Mouse (Mus musculus): ENCODE results near the gene Stn1.

Gene Stn1

DNA sequence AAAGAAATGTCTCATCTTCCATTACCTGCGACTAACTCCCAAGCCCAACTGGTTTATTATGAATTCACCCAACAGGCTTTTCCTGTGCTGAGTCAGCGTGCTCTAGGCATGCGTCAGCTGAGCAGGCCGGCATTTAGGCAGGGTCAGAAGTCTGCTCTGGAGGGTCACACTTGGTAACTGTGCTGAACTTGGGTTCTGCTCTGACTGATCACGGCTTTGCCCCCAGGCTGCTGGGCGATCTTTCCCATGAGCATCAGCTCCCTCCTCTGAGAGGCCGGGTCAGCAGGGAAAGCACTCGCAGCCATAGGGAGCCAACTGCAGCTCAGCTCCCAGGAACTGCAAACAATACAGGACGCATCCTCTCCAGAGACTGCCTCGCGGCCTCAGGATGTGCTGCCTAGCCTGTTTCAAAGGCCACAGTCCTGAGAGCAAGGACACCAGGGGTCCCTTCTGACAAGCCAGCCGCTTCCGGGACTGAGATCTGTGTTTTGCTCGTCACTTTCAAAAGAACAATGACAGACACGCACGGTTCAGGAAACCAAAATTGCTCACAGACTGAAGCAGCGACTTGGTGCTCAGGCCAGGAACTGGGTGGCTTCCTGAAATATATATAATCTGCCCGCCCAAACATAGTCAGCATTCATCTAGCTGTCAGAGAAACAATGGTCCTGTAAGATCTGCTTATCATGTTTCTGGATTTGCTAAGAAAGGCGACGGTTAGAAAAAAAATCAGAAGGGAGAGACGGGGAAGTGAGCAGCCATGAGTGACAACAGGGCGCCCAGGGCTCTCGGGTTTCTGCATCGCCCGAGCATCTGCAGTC is 26.6 kb downstream of the Stn1 start:
- DNase-seq (ENCODE audit: low read depth, low spot score) = no peak

DNA sequence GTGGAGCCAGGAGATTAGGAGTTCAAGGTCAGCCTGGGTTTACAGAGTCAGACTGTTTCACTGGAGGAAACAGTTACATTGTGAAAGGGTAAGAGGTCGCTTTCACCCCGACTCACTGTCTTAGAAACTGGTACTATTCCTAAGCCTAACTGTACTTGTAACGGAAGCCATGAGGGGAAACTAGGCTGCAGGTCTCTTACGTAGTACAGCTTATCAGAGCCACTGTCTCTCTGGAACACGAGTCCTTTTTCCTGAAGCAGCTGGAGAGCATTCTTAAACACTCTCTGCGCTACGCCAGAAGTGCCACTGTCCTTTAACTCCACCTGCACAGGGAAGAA is 27.2 kb downstream of the Stn1 start:
- DNase-seq (ENCODE audit: low read depth, low spot score) = no peak

DNA sequence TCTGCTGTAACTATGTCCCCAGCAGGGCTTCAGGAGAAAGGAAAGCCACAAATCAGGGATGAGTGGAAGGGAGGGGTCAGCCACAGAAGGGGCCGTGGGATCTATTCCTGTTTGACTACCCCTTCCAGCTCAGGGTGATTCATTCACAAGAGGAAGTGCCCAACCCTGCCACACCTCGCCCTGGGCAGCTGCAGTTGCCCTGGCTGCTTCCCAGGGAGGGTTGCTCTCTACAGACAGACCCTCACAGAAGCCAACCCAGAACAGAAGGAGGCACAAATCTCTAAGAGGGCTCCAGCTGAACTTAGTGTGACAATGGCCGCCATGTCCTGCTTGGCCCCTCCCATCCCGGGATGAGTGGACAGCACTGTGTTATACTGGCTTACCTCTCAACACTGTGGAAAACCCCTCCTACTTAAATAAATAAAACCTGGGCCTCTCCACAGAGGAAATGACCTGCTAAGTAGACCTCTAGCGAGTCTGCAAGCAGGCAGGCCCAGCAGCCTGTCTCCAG is 28.5 kb downstream of the Stn1 start:
- no peak for DNase-seq (ENCODE audit: low read depth, low spot score)

DNA sequence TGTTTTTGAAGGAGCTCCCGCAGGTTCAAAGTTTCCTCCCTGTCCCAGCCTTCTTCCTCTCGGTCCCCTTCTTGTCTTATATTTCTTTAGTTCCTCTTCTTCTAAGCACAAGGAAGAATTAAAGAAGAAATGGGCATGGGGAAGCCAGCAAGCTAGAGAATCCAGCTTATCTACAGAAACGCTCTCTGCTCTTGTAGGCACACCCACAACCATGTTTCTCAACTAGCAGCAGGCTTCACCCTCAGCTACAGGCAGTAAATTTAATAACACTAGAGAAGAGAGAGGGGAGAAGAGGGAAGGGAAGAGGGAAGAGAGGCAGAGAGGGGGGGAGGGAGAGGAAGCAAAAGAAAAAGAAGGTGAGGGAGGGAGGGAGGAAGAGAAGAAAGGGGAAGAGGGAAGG is 29.1 kb downstream of the Stn1 start:
- no peak for DNase-seq (ENCODE audit: low read depth, low spot score)

DNA sequence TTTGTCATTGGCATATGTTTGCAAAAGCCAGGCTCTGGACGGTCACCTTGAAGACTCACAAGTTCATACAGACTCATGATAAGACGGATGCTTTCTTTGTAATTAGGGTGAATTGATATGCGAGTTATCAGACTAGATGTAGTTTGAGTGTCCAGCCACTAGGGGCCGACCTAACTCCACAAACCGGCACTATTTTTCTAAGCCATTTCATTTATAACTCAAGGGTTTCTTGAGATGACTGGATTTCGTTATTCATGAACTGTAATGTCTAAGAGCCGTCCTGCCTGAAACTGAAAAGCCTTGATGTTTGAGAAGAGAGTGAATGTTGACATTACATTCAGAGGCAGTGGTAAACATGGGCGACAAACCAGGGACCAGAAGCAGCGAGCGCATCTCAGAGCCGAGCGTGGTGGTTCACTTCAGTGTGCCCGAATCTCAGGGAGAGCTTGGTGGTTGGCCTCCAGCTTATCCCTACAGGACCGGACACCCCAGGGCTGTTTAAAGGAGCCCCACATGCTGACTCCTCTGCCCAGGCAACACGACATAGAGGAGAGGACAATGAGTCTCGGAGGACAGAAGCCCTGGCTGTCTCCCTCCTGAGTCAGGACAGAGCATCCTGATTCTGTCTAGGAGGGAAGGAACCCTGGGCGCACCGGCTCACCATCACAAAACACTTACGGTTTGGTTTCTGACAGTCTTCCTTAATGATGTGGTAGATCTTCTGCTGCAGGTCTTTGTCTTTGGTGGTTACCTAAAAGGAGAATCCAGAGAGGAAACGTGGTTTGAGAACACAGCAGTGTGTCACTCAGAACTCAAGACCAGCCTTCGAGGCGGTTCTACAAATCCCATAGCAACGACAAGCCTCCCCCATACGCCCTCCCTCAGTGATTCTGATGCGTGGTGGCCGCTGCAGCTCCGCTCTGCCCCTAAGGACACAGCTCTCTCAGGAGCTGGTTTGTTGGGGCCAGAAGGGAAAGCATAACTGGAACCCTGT is 29.9 kb downstream of the Stn1 start:
- DNase-seq (ENCODE audit: low read depth, low spot score) = peak; percentile 55

DNA sequence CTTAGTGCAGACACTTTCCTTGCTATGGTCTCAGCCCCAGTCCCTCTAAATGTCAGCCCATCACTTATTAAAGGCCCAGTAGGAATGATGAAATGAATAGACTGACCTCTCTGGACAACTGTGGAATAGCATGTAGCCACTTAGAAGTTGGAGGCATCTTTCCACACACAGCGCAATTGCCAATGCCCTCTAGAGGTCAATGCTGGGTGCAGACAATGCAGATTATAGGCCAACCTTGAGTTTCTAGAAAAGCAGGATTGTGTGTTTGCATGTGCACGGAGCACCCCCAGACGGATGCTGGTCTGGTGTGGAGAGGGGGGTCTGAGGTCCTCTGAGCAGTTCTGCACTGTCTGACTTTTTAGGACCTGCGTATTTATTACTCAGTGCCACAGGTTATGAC is 33.7 kb downstream of the Stn1 start:
- peak; percentile 71 for DNase-seq (ENCODE audit: low read depth, low spot score)

DNA sequence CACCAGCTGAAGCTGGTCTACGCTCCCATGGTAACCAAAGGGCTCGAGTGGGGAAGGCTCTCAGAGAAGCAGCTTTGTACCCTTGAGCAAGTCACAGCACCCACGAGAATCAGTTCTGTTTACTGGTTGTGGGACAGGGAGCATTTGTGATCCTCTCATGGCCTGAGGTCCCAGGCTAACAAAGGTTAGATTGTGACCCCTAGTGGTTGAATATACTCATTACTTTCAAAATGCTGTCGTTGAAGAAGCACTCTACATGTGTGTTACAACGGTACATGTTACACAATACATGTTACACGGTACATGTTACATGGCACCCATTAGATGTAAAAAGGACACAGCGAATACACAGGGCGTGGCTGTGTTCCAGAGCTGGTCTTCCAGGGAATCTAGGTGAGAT is 34.7 kb downstream of the Stn1 start:
- DNase-seq (ENCODE audit: low read depth, low spot score) = peak; percentile 55

DNA sequence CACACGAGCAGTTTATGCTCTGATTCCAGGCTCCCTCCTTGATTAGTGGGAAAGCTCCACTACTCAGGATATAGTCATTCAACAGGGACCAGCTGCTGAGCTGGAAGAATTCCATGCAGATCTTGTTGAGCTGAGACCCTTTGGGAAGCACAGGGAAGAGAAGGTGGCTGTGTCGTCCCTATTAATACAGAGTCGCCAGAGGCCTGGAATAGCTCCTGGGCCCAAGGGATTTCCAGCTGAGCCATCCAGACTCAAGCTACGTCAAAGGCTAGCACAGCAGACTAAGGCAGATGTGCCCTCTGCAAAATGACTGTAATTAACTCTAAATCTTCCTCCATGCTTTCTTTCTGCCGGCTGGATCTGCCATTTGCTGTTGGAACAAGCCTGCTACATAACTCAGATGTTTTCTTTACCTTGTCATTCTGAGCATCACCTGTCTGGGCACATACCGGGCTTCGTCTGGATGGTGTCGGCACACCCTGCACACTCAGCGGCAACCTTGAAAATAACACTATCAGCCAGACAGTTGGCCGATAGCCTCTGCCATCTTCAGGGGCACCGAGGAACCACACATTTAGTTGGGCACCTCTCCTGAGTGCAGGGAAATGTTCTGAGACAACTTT is 36.8 kb downstream of the Stn1 start:
- DNase-seq (ENCODE audit: low read depth, low spot score) = no peak

DNA sequence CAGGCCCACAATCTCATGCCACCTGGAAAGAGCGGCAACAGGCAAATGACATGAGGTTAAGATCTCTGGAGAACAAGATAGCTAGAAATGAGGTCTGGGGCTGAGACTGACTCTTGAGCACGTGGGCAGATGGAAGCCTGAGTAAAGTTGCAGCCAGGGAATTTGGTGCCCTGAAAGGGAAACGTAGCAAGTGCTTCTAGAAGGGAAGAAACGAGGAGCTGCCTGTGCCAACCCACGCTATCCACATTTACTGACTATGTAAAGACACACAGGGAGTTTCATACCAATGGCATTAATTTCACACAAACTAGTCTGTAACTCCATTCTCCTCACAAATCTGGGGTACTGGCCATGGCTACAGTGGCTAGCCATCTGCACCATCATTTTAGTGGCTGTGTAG is 37.5 kb downstream of the Stn1 start:
- no peak for DNase-seq (ENCODE audit: low read depth, low spot score)

DNA sequence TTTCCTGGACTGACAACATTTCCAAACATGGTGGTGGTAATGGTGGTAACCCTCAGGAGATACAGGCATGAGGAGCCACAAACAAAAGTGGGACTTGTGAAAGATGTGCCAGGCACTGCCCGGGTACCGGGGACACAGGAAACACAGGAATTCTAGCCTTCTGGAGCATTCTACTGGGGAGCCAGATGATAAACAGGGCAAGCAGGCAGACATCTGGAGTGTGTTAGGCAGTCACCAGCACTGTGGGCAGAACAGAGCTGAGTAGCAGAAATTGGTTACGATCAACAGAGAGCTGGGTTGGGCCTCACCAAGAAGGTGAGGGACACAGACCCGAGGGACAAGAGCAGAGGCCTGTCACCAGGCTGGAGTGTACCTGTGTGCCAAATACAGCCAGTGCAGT is 38.4 kb downstream of the Stn1 start:
- no peak for DNase-seq (ENCODE audit: low read depth, low spot score)

DNA sequence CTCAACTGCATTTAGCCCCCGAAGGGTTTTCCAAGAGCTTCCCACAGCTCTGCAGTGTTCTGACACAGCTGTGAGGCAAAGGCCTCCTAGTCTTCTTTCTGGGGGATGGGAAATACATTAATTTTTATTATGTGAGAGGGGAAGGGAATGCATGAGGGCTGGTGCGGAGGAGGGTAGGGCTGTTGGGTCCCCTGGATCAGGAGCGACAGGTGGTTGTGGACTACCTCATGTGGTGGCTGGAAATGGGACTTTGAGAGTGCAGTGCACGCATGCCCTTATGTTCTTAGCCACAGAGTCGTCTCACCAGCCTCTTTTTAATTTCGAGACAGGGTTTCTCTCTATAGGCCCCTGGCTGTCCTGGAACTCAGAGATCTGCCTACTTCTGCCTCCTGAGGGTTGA is 39.6 kb downstream of the Stn1 start:
- no peak for DNase-seq (ENCODE audit: low read depth, low spot score)

DNA sequence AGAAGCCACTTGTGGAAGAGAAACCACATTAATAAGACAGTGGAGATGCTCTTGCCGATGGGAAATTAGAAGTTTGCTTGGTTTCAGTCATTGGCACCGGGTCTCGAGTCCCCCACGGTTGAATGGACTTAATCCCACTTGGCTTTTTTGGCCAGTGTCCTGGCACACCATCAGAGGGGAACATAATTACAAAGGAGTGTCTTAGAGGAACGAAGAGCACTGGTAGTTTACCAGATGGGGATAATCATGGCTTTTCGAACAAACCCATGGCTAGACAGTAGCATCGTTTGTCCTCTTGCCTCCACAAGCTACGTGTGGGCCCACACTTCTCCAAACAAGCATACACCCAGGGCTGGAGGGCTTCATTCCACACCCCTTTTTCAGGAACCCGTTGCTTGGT is 40.0 kb downstream of the Stn1 start:
- no peak for DNase-seq (ENCODE audit: low read depth, low spot score)

DNA sequence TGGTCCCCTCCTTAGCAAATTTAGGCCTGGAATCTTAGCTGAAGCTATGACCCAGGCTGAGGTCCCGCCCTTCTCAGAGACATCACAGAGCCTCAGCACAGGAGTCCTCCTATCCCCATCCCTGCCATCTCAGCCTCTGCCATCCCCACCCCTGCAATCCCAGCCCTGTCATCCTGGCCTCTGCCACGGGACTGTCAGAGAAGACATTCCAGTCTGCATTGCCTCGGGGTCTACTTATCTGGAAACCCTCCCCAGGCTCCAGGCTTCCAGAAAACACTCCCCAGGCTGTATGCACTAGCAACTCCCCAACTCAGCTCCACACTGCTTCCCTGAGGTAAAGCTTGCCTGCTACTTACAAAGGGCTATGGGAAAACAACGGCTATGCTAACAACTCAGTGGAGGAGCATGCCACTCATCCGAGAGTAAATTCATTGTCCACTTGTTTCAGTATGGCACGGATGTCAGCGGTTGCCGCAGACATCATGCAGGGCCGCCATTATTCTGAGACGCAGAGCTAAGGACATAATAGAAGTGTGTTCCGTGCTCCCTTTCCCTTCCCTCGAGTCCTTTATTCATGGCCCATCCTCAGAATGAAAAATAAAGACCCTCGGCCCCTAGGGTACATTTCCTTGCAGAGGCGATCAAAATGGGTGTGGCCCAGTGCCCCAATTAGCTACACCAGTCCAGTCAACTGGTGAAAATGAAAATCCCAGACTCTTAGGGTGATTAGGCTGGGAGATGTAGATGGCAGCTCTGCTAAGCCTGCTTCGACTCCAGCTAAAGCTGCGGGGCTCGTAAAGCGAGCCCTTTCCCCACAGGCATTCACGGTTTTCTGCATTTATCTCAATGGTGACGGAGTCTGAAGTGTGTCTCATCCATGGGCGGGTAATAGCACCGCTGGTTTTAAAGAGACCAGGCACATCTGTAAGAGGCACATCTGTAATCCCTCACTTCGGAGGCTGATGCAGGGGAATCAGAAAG is 44.0 kb downstream of the Stn1 start:
- peak; percentile 51 for DNase-seq (ENCODE audit: low read depth, low spot score)

DNA sequence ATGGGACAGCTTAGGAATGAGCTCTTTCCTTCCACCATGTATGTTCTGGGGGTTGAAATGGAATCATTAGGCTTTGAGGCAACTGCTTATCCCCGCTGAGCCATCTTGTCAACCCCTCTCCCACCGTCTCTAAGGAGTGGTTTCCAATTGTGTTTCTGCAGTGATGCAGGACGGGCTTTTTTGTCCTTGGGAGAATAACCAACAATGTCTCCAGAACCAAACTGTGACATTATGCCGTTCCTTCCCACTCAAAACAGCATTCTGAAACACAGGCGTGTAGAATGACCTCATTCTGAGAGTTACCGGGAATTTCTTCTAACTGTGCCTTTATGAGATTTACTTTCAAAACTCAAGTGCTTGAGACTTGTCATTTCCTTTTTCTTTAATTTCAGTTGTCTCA is 44.9 kb downstream of the Stn1 start:
- no peak for DNase-seq (ENCODE audit: low read depth, low spot score)

DNA sequence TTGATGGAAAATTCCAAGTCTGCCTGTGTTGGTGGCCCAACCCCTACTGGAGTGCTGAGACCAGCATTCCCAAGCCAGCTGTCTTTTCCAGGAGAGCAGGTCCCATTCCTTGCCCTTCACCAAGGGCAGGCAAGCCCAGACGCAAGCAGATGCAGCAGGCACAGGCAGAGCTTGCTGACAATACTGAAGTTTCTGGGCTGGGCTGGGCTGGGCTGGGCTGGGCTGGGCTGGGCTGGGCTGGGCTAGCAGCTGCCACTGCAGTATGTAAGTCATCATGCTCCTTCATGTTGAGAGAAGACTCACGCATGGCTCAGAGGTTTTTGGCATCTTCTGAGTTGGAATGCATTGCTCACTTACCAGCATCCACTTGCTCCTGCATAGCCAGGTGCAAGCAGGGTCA is 45.5 kb downstream of the Stn1 start:
- DNase-seq (ENCODE audit: low read depth, low spot score) = no peak

DNA sequence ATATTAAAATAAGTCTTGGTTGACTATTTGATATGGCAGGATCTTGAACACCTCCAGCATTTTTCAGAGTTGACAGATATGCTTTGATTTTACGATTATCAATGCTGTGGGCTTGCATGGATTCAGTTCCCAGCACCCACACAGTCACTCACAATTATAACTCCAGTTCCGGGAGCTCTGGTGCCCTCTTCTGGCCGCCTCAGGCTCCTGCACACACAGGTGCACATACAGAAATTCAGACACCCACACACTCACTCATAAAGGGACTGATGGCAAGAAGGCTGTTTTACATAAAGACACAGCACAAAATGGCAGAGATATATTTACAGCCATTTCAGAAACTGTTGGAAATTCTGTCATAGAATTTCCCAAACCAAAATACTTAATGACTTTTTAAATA is 48.1 kb downstream of the Stn1 start:
- DNase-seq (ENCODE audit: low read depth, low spot score) = no peak

DNA sequence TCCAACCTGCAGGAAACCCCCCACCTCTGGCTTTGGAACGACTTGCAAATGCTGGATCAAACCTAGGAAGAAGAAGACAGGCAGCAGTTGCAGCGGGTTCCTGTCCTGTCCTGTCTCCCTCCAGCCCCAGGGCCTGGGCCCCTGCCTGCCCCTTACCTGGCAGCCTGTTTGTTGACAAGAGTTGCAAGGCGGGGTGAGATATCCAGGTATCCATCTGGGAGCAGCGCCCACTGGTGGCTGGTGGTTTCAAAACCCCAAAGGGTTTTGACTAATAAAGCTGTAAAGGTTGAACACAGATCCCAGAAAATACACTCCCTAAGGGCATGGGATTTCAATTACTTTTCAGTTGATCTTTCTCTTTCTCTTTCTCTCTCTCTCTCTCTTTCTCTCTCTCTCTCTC is 49.1 kb downstream of the Stn1 start:
- DNase-seq (ENCODE audit: low read depth, low spot score) = no peak

DNA sequence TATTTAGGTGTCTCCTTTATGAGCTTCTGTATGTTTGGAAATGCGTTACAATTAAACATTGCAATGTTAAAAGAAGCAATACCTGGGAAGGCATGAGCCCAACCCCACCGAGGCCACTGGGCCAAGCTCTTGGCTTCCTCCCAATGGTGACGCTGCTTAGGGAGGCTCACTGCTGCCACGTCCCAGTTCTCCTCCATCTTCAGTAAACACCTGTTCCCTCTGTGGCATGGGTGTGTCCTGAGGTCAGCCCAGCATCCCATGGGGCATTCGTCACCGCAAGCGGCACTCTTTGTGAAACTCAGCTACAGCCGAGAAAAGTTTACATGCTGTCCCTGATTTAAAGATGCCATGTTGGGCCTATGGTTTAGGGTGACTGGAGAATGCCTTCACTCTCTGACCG is 49.7 kb downstream of the Stn1 start:
- DNase-seq (ENCODE audit: low read depth, low spot score) = no peak

DNA sequence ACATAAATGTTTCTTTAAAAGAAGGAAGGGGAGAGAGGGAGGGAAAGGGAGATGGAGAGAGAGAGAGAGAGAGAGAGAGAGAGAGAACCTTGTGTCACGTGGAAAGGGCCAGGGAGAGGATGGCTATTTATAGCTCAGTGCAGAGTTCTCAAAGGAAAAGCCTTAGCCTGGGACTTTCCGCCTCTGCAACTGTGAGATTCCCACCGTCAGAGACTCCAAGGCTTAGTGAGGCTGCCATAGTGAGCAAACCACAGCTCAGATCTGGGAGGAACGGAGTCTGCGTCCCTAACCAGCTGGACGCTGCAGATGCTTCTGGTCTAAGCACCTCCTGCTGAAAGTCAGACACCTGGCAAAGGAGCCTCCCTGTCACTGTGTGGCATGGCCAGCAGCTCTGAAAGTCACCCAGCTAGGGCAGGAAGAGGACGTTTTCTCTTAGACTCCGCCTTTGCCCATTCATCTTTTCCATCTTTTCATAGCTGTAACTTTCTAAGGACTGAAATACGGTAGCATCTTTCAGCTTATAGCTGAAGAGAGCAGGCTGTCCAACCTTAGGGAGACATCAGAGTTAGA is 51.2 kb downstream of the Stn1 start:
- DNase-seq (ENCODE audit: low read depth, low spot score) = no peak

DNA sequence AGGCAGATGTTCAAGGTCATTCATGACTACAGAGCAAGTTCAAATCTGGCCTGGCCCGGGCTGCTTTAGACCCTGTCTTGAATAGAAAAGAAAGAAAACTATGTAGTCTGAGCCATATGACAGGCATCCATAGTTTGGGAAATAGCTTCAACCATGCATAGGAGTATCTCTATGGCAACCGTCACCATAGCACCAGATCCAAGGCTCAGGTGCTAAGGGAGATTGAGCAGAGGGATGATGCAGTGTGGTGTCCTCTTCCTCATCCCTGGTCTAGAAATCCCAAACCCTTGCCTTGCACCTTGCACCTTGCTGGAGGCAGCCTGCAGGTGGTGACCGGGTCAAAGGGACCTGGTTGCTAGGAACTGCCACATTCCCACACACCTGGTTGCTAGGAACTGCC is 53.2 kb downstream of the Stn1 start:
- no peak for DNase-seq (ENCODE audit: low read depth, low spot score)

DNA sequence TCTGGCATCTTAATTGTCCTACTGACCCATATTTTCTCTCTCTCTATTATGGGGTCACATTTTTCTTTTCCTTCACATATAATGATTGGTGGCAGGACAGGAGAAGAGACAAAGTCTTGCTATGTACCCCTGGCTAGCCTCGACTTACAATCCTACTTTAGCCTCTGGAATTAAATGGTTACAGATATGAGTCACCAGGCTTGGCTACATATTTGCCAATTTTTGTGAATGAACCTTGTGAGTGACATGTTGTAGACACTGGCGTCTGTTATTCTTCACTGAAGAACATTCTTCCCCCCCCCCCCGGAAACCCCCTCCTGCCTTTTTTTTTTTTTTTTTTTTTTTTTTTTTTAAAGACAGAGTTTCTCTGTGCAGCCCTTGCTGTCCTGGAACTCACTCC is 54.0 kb downstream of the Stn1 start:
- no peak for DNase-seq (ENCODE audit: low read depth, low spot score)

Data from mesoderm, embryonic 11.5 days (tissue).